Comparison of ENCODE assay signal across 10 mouse cellular contexts in genomic region chr3:89801507-89801847, GRCm38 (mm10). TPM values are rescaled to one million over a fixed set of nuclear protein-coding genes. Genes with fewer than 3 reads are reported as not detected.
A peak's percentile ranks its signal among the peaks of the same experiment; 100 is the strongest.
DNase-seq lines count a peak whose midpoint lies in the region; ATAC-seq and TF ChIP-seq lines count a peak whose summit lies in the region.
"Had no signal": no experiment of that assay in that cellular context is flagged by ENCODE, and none has a peak within 500 bp of the region (broad histone marks: within the 10 kb centered on the region; RNA-seq: fewer than 3 reads in every experiment).

No protein-coding gene starts in this region.

- H3K9me3 ChIP-seq in forebrain, embryonic 12.5 days, result no peaks in the 10 kb centered on the region
- H3K9me3 ChIP-seq: embryonic facial prominence, embryonic 12.5 days; midbrain, embryonic 15.5 days had no signal

- no peak overlapping the region for H3K9ac ChIP-seq in liver, adult 2 months (ENCODE audit: low read depth, low read length)
- H3K9ac ChIP-seq in forebrain, embryonic 12.5 days, result no peak overlapping the region
- H3K9ac ChIP-seq: embryonic facial prominence, embryonic 12.5 days; midbrain, embryonic 15.5 days had no signal

- TF ChIP-seq CTCF in liver, adult 2 months (IDR thresholded peaks at IDR 0.05; ENCODE audit: low read depth, low read length), result no peak

- H3K36me3 ChIP-seq in liver, adult 2 months (ENCODE audit: control insufficient read depth, insufficient read depth, low read length), result no peaks in the 10 kb centered on the region
- no peaks in the 10 kb centered on the region for H3K36me3 ChIP-seq in forebrain, embryonic 12.5 days (replicated peaks)
- H3K36me3 ChIP-seq: embryonic facial prominence, embryonic 12.5 days; midbrain, embryonic 15.5 days had no signal

- no peak overlapping the region for H3K27ac ChIP-seq in liver, adult 2 months (replicated peaks; ENCODE audit: insufficient read depth, low read depth, low read length)
- peak overlapping the region; percentile 31; the same call in 1 of the 2 replicates for H3K27ac ChIP-seq in brown adipose tissue, adult 24 weeks (replicated peaks; ENCODE audit: low read depth, low read length)
- H3K27ac ChIP-seq in forebrain, embryonic 12.5 days, result no peak overlapping the region
- H3K27ac ChIP-seq: embryonic facial prominence, embryonic 12.5 days; midbrain, embryonic 15.5 days had no signal

- under 1% methylated on average over 3 of the region's 3 CpGs for WGBS in liver, adult 2 months
- 49% methylated on average over 3 of the region's 3 CpGs for WGBS in forebrain, embryonic 12.5 days

- no peaks in the 10 kb centered on the region for H3K4me1 ChIP-seq in liver, adult 2 months (ENCODE audit: control insufficient read depth, insufficient read depth, low read length)
- 0 out of 2 replicates have a peak, but pooled peaks cover 2% of the 10 kb centered on the region for H3K4me1 ChIP-seq in brown adipose tissue, adult 24 weeks (ENCODE audit: control insufficient read depth, insufficient read depth, insufficient read length, low read length)
- H3K4me1 ChIP-seq in forebrain, embryonic 12.5 days, result peaks cover 4% of the 10 kb centered on the region
- H3K4me1 ChIP-seq: midbrain, embryonic 15.5 days had no signal

- no peak for TF ChIP-seq POLR2A in liver, adult 2 months (IDR thresholded peaks at IDR 0.05; ENCODE audit: extremely low read depth, insufficient read depth, low read length)

- DNase-seq in liver, adult 2 months (ENCODE audit: extremely low read depth, low read depth, low spot score), result peak; percentile 38
- no peak for DNase-seq in liver
- peak; percentile 39 for DNase-seq in kidney, postnatal 10 days
- peak; percentile 11 for DNase-seq in retina, postnatal 1 day
- DNase-seq in gastrocnemius, postnatal 4 days (ENCODE audit: low spot score in 2 of 2), result no peak
- DNase-seq in right cerebral cortex, adult 18-20 months, result no peak

- H3K4me3 ChIP-seq in liver, adult 2 months (ENCODE audit: insufficient read depth, low read depth, low read length), result no peak overlapping the region
- H3K4me3 ChIP-seq in brown adipose tissue, adult 24 weeks (ENCODE audit: insufficient read depth, low read depth, low read length), result no peak overlapping the region
- no peak overlapping the region for H3K4me3 ChIP-seq in forebrain, embryonic 12.5 days (replicated peaks)
- H3K4me3 ChIP-seq: embryonic facial prominence, embryonic 12.5 days; midbrain, embryonic 15.5 days had no signal

- no peaks in the 10 kb centered on the region for H3K27me3 ChIP-seq in liver, adult 2 months (ENCODE audit: control insufficient read depth, insufficient read depth, low read length)
- H3K27me3 ChIP-seq in forebrain, embryonic 12.5 days, result no peaks in the 10 kb centered on the region; the same call in 1 of the 2 replicates
- H3K27me3 ChIP-seq: embryonic facial prominence, embryonic 12.5 days; midbrain, embryonic 15.5 days had no signal

- H3K4me2 ChIP-seq in forebrain, embryonic 12.5 days, result no peak overlapping the region
- H3K4me2 ChIP-seq: embryonic facial prominence, embryonic 12.5 days; midbrain, embryonic 15.5 days had no signal

- H3K79me2 ChIP-seq in liver, adult 2 months (ENCODE audit: control insufficient read depth, insufficient read depth, low read length), result no peaks in the 10 kb centered on the region

- ATAC-seq in forebrain, embryonic 12.5 days (ENCODE audit: low FRiP score), result no peak
- ATAC-seq: midbrain, embryonic 15.5 days had no signal

RNA-seq across cellular contexts. Expression of gene Ube2q1, which starts 28.1 kb away (rescaled TPM):
- 12.5 and 16.6 TPM in 2 replicates for total RNA-seq in liver, adult 2 months (2014; rRNA removed)
- 9.1 and 10.0 TPM in 2 replicates for polyA plus RNA-seq in liver, adult 2 months (2012; rRNA removed)
- polyA plus RNA-seq in brown adipose tissue, adult 24 weeks (2012; ENCODE audit: insufficient read depth, insufficient read length, missing spikeins), result 31.9 and 44.5 TPM in 2 replicates
- 17.4 and 19.3 TPM in 2 replicates for polyA plus RNA-seq in forebrain, embryonic 12.5 days (2016; fragmentation: Nextera tagmentation; extraction: Ambion mirVana)
- 10 to 100 TPM; 29.5 to 33.4 TPM for total RNA-seq in gastrocnemius, postnatal 4 days (2021)

RNA-seq across cellular contexts. Expression of gene She, which starts 29.7 kb away (rescaled TPM):
- 2.3 and 2.5 TPM in 2 replicates for total RNA-seq in liver, adult 2 months (2014; rRNA removed)
- 0.78 TPM in 2 replicates for polyA plus RNA-seq in liver, adult 2 months (2012; rRNA removed)
- polyA plus RNA-seq in brown adipose tissue, adult 24 weeks (2012; ENCODE audit: insufficient read depth, insufficient read length, missing spikeins), result 2.4 and 4.0 TPM in 2 replicates
- 1.7 and 1.8 TPM in 2 replicates for polyA plus RNA-seq in forebrain, embryonic 12.5 days (2016; fragmentation: Nextera tagmentation; extraction: Ambion mirVana)
- 10 to 100 TPM; 10.3 to 11.1 TPM for total RNA-seq in gastrocnemius, postnatal 4 days (2021)

RNA-seq across cellular contexts. Expression of gene Chrnb2, which starts 37.0 kb away (rescaled TPM):
- total RNA-seq in liver, adult 2 months (2014; rRNA removed), result 0.28 and 0.54 TPM in 2 replicates
- 0.42 and 0.68 TPM in 2 replicates for polyA plus RNA-seq in liver, adult 2 months (2012; rRNA removed)
- polyA plus RNA-seq in brown adipose tissue, adult 24 weeks (2012; ENCODE audit: insufficient read depth, insufficient read length, missing spikeins), result 0.54 and 1.3 TPM in 2 replicates
- polyA plus RNA-seq in forebrain, embryonic 12.5 days (2016; fragmentation: Nextera tagmentation; extraction: Ambion mirVana), result 18.9 and 21.3 TPM in 2 replicates
- under 1 TPM; 0.23 to 0.27 TPM for total RNA-seq in gastrocnemius, postnatal 4 days (2021)

Comparison
In these comparisons a context has a peak if more than half of its experiments do, and no peak if none do; other contexts are left out.
1. DNase-seq: peak in liver, adult 2 months (single experiment), kidney, postnatal 10 days (single experiment) and retina, postnatal 1 day (single experiment); none in liver (single experiment), gastrocnemius, postnatal 4 days (0 of 2) and right cerebral cortex, adult 18-20 months (single experiment).